Mouse (Mus musculus): ENCODE measurements around the gene Jaml. TPM values are rescaled to one million over a fixed set of nuclear protein-coding genes. Genes with fewer than 3 reads are reported as not detected.

The Jaml gene
- polyA plus RNA-seq, 1 experiment from 2014 or later, result not detected

GRCm38 (mm10) chr9:45115706-45116105 is 36.7 kb downstream of the Jaml start:
- peaks cover 10% of the 10 kb centered on the region; the same call in 1 of the 2 replicates for H3K4me1 ChIP-seq (ENCODE audit: control insufficient read depth, insufficient read depth, low read length)
- 3% methylated on average over 14 of the region's 14 CpGs for WGBS
- H3K36me3 ChIP-seq (ENCODE audit: control insufficient read depth, insufficient read depth, low read length), result no peaks in the 10 kb centered on the region
- H3K4me2 ChIP-seq (ENCODE audit: low read depth, low read length), result peak overlapping the region; percentile 42
- H3K27me3 ChIP-seq (ENCODE audit: control insufficient read depth, insufficient read depth, low read length), result no peaks in the 10 kb centered on the region
- peak overlapping the region; percentile 34 for H3K4me3 ChIP-seq (ENCODE audit: low read depth, low read length)
- H3K27ac ChIP-seq (ENCODE audit: low read depth, low read length), result no peak overlapping the region
- H3K9me3 ChIP-seq (ENCODE audit: control insufficient read depth, low read length), result no peaks in the 10 kb centered on the region
- ATAC-seq (ENCODE audit: low read depth), result peak; percentile 77
- 0 out of 2 replicates have a peak overlapping the region, but pooled peaks have one; percentile 1 for H3K9ac ChIP-seq (replicated peaks; ENCODE audit: low read depth, low read length)

GRCm38 (mm10) chr9:45116819-45117218 is 37.8 kb downstream of the Jaml start:
- H3K9ac ChIP-seq (replicated peaks; ENCODE audit: low read depth, low read length), result no peak overlapping the region
- H3K36me3 ChIP-seq (ENCODE audit: control insufficient read depth, insufficient read depth, low read length), result no peaks in the 10 kb centered on the region
- H3K27me3 ChIP-seq (ENCODE audit: control insufficient read depth, insufficient read depth, low read length), result no peaks in the 10 kb centered on the region
- no peak overlapping the region for H3K4me3 ChIP-seq (ENCODE audit: low read depth, low read length)
- H3K9me3 ChIP-seq (ENCODE audit: control insufficient read depth, low read length), result no peaks in the 10 kb centered on the region
- ATAC-seq (ENCODE audit: low read depth), result no peak
- no peak overlapping the region for H3K27ac ChIP-seq (ENCODE audit: low read depth, low read length)
- H3K4me1 ChIP-seq (ENCODE audit: control insufficient read depth, insufficient read depth, low read length), result peaks cover 10% of the 10 kb centered on the region
- no peak overlapping the region for H3K4me2 ChIP-seq (ENCODE audit: low read depth, low read length)
- WGBS, result 58% methylated on average over 9 of the region's 9 CpGs

GRCm38 (mm10) chr9:45117741-45118431 is 38.9 kb downstream of the Jaml start, which contains the start of gene Scn2b:
Gene Scn2b, plus strand, starts transcription at chr9:45117782.
- peaks cover 19% of the 10 kb centered on the region for H3K4me1 ChIP-seq (ENCODE audit: control insufficient read depth, insufficient read depth, low read length)
- WGBS, result under 1% methylated on average over 13 of the region's 13 CpGs
- no peaks in the 10 kb centered on the region for H3K36me3 ChIP-seq (ENCODE audit: control insufficient read depth, insufficient read depth, low read length)
- H3K9ac ChIP-seq (replicated peaks; ENCODE audit: low read depth, low read length), result peak within 1 kb of the TSS; percentile 75
- H3K27me3 ChIP-seq (ENCODE audit: control insufficient read depth, insufficient read depth, low read length), result no peaks in the 10 kb centered on the region
- peak within 1 kb of the TSS; percentile 80 for H3K27ac ChIP-seq (ENCODE audit: low read depth, low read length)
- H3K4me3 ChIP-seq (ENCODE audit: low read depth, low read length), result peak within 1 kb of the TSS; percentile 60
- no peak for ATAC-seq (ENCODE audit: low read depth)
- H3K9me3 ChIP-seq (ENCODE audit: control insufficient read depth, low read length), result no peaks in the 10 kb centered on the region
- H3K4me2 ChIP-seq (ENCODE audit: low read depth, low read length), result peak within 1 kb of the TSS; percentile 80

DNA sequence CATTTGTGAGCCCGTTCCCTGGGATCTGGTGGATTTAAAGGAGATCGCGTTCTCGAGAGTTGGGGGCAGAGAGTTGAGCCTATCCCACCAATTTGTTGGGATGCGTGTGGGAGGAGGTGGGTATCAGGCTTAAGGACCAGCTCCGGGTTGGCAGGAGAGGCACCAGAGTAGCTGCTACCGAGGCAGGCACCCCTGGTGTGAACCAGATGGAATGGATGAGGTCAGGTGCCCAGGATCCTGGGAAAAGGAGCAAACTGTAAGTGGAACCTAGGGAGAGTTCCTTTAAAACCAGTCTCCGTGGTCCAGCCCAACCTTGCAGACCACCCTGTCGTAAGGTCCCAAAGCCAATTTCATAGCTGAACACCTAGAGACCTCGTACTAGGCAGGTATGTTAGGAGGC is 39.6 kb downstream of the Jaml start:
- Histone ChIP-seq H3K27me3 (ENCODE audit: control insufficient read depth, insufficient read depth, low read length) (no peaks in the 10 kb centered on the region), H3K4me3 (ENCODE audit: low read depth, low read length) (peak overlapping the region; percentile 60), H3K9ac (replicated peaks; ENCODE audit: low read depth, low read length) (peak overlapping the region; percentile 53), H3K4me1 (ENCODE audit: control insufficient read depth, insufficient read depth, low read length) (peaks cover 19% of the 10 kb centered on the region), H3K27ac (ENCODE audit: low read depth, low read length) (no peak overlapping the region; the same call in 1 of the 2 replicates), H3K36me3 (ENCODE audit: control insufficient read depth, insufficient read depth, low read length) (no peaks in the 10 kb centered on the region), H3K9me3 (ENCODE audit: control insufficient read depth, low read length) (no peaks in the 10 kb centered on the region), H3K4me2 (ENCODE audit: low read depth, low read length) (peak overlapping the region; percentile 80)
- 33% methylated on average over 10 of the region's 10 CpGs for WGBS
- no peak for ATAC-seq (ENCODE audit: low read depth)

DNA sequence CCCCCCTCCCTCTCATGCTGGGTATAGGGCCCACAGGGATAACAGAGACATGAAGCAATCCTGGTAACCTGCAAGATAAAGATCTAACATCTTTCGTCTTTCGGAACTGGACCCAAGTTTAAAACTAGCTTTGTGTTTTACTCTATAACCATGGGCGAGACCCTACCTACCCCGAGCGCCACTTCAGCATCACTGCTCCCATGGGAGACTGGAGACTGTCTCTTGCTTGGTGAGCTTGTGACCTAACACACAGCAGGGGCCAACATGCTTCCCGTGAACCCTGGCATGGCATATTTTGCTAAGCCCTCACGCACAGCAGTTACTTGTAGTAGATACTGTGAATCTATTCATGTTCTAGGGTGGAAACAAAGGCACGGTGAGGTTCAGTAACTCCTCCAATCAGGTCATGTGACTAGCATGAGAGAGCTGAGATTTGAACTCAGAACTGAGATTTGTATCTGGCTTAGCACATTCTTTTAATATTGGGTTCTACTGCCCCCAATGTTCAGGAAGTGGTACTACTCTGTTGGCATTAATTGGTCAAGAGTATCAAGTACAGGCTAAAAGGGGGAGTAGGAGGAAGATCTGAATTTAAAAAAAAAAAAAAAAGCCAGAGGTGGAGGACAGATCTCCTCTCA is 40.5 kb downstream of the Jaml start:
- peak overlapping the region; percentile 80 for H3K4me2 ChIP-seq (ENCODE audit: low read depth, low read length)
- H3K36me3 ChIP-seq (ENCODE audit: control insufficient read depth, insufficient read depth, low read length), result no peaks in the 10 kb centered on the region
- no peaks in the 10 kb centered on the region for H3K9me3 ChIP-seq (ENCODE audit: control insufficient read depth, low read length)
- WGBS, result 92% methylated on average over 8 of the region's 8 CpGs
- H3K9ac ChIP-seq (replicated peaks; ENCODE audit: low read depth, low read length), result no peak overlapping the region
- peak overlapping the region; percentile 60; the same call in 1 of the 2 replicates for H3K4me3 ChIP-seq (ENCODE audit: low read depth, low read length)
- H3K27me3 ChIP-seq (ENCODE audit: control insufficient read depth, insufficient read depth, low read length), result no peaks in the 10 kb centered on the region
- no peak overlapping the region for H3K27ac ChIP-seq (ENCODE audit: low read depth, low read length)
- peaks cover 19% of the 10 kb centered on the region for H3K4me1 ChIP-seq (ENCODE audit: control insufficient read depth, insufficient read depth, low read length)
- ATAC-seq (ENCODE audit: low read depth), result no peak

- Histone ChIP-seq H3K4me3 (ENCODE audit: low read depth, low read length) (no peak overlapping the region), H3K9ac (replicated peaks; ENCODE audit: low read depth, low read length) (no peak overlapping the region), H3K27ac (ENCODE audit: low read depth, low read length) (no peak overlapping the region), H3K9me3 (ENCODE audit: control insufficient read depth, low read length) (no peaks in the 10 kb centered on the region), H3K4me1 (ENCODE audit: control insufficient read depth, insufficient read depth, low read length) (peaks cover 19% of the 10 kb centered on the region), H3K4me2 (ENCODE audit: low read depth, low read length) (no peak overlapping the region), H3K36me3 (ENCODE audit: control insufficient read depth, insufficient read depth, low read length) (0 out of 2 replicates have a peak, but pooled peaks cover 3% of the 10 kb centered on the region), H3K27me3 (ENCODE audit: control insufficient read depth, insufficient read depth, low read length) (no peaks in the 10 kb centered on the region)
- WGBS, result 89% methylated on average over 14 of the region's 14 CpGs
- ATAC-seq (ENCODE audit: low read depth), result no peak
These were observed 41.1 kb downstream of the Jaml start for GRCm38 (mm10) chr9:45119954-45120530.

DNA sequence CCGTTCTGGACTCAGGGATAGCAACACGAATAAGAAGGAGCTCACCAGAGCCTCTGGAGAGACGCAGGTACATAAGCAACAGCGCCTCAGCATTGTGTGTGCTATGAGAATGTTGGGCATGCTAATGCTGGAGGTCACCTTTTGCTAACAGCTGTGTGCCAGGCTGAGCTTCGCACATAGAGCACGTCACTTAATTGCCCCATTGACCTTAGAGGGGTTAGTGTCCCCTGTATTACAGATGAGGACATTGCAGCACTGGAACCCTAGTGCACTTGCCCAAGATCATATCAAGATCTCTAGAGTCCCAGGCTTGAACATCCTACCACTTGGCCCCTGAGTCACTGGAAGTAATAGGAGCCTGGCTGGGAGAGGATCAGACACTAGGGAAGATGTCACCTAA is 41.6 kb downstream of the Jaml start:
- H3K36me3 ChIP-seq (ENCODE audit: control insufficient read depth, insufficient read depth, low read length), result peaks cover 7% of the 10 kb centered on the region
- H3K4me1 ChIP-seq (ENCODE audit: control insufficient read depth, insufficient read depth, low read length), result peaks cover 19% of the 10 kb centered on the region
- ATAC-seq (ENCODE audit: low read depth), result no peak
- H3K4me2 ChIP-seq (ENCODE audit: low read depth, low read length), result no peak overlapping the region
- H3K27me3 ChIP-seq (ENCODE audit: control insufficient read depth, insufficient read depth, low read length), result no peaks in the 10 kb centered on the region
- no peak overlapping the region for H3K27ac ChIP-seq (ENCODE audit: low read depth, low read length)
- no peak overlapping the region for H3K4me3 ChIP-seq (ENCODE audit: low read depth, low read length)
- H3K9ac ChIP-seq (replicated peaks; ENCODE audit: low read depth, low read length), result no peak overlapping the region
- WGBS, result 86% methylated on average over 6 of the region's 6 CpGs
- H3K9me3 ChIP-seq (ENCODE audit: control insufficient read depth, low read length), result no peaks in the 10 kb centered on the region

- H3K36me3 ChIP-seq (ENCODE audit: control insufficient read depth, insufficient read depth, low read length), result peaks cover 8% of the 10 kb centered on the region
- H3K27ac ChIP-seq (ENCODE audit: low read depth, low read length), result no peak overlapping the region
- no peaks in the 10 kb centered on the region for H3K9me3 ChIP-seq (ENCODE audit: control insufficient read depth, low read length)
- no peak overlapping the region for H3K4me3 ChIP-seq (ENCODE audit: low read depth, low read length)
- no peak for ATAC-seq (ENCODE audit: low read depth)
- peaks cover 17% of the 10 kb centered on the region for H3K4me1 ChIP-seq (ENCODE audit: control insufficient read depth, insufficient read depth, low read length)
- no peak overlapping the region for H3K4me2 ChIP-seq (ENCODE audit: low read depth, low read length)
- H3K9ac ChIP-seq (replicated peaks; ENCODE audit: low read depth, low read length), result no peak overlapping the region
- 52% methylated on average over 6 of the region's 6 CpGs for WGBS
- no peaks in the 10 kb centered on the region for H3K27me3 ChIP-seq (ENCODE audit: control insufficient read depth, insufficient read depth, low read length)
These were observed 42.0 kb downstream of the Jaml start for GRCm38 (mm10) chr9:45121001-45121400.

DNA sequence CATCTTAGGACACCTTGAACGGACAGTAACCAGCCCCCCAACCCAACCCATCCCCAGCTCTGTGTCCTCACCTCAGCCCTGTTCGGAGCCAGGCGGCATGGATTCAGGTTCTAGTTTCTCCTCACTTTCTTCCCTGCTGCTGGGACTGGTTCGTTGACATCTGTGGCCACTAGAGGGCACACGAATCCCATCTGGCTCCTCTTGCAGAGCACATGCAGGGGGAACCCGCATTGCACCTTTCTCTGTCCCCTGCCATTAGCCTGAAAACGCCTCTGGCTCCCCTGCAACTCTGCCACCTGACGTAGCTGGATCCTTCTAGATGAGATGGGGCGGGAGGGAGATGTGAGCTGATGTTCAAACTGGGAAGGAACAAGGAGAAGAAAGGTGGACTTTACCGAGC is 42.8 kb downstream of the Jaml start:
- peak; percentile 60; the same call in 1 of the 2 replicates for ATAC-seq (ENCODE audit: low read depth)
- H3K9me3 ChIP-seq (ENCODE audit: control insufficient read depth, low read length), result no peaks in the 10 kb centered on the region
- peaks cover 8% of the 10 kb centered on the region for H3K36me3 ChIP-seq (ENCODE audit: control insufficient read depth, insufficient read depth, low read length)
- no peaks in the 10 kb centered on the region for H3K27me3 ChIP-seq (ENCODE audit: control insufficient read depth, insufficient read depth, low read length)
- peak overlapping the region; percentile 37; the same call in 1 of the 2 replicates for H3K9ac ChIP-seq (replicated peaks; ENCODE audit: low read depth, low read length)
- H3K27ac ChIP-seq (ENCODE audit: low read depth, low read length), result no peak overlapping the region
- H3K4me3 ChIP-seq (ENCODE audit: low read depth, low read length), result no peak overlapping the region
- peaks cover 17% of the 10 kb centered on the region for H3K4me1 ChIP-seq (ENCODE audit: control insufficient read depth, insufficient read depth, low read length)
- 4% methylated on average over 10 of the region's 10 CpGs for WGBS
- H3K4me2 ChIP-seq (ENCODE audit: low read depth, low read length), result peak overlapping the region; percentile 46
